Mouse (Mus musculus) frontal cortex, postnatal 10 days (tissue): ENCODE data around the gene Cdk11b.
A peak's percentile ranks its signal among the peaks of the same experiment; 100 is the strongest.

Experiments
- DNase-seq, 2 experiments: peaks; one replicate each; pipeline ENCODE4 v3.0.0; 2022; ENCODE audit warnings: low spot score in 2 of 2, mixed read lengths in 1 of 2

The Cdk11b gene

DNA sequence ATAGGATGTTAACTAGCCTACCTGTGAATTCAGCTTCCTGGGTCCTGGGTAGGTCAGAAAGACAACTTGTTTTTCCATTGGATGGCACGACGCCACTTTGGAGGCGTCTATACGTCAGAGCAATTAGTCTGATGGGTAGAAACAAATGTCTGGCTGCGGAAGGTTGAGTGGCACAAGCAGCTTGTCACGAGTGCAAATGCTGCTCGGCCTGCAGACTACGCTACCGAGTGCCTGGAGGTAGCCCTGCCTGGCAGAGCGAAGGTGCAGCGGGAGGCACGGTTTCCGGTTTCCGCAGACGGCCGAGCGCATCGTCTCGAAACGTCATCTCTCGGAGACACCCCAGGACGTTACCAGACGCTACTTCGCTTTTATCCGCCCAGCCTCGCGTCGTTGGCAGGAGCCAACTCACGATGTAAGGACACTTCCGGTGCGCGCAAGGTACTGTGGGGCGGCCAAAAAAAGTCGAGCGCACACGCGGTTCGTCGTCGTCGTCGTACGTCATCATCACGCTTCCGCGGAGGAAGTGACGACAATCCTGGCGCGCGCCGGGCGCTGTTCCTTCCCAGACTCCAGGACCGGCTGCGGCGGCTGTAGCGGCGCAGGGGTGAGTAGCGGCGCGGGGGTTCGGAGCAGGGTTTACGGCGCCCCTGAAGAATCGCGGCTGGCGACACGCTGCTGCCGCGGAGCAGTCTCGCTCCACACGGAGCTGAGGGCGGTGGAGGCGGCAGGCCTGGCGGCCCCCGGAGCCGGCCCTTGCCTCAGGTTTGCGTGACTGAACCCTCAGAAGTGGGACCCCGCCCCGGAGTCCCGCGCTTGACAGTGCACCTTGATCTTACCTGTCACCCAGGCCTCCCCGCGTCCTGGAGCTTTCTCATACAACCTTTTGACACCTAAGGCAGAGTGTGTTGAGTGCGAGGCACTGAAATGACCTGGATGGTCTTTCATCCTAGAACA is at the start of gene Cdk11b:
Gene Cdk11b, plus strand, starts transcription at position 517 of the 954 bp plus-strand sequence.
- DNase-seq: peak; percentile 95 to 97

DNA sequence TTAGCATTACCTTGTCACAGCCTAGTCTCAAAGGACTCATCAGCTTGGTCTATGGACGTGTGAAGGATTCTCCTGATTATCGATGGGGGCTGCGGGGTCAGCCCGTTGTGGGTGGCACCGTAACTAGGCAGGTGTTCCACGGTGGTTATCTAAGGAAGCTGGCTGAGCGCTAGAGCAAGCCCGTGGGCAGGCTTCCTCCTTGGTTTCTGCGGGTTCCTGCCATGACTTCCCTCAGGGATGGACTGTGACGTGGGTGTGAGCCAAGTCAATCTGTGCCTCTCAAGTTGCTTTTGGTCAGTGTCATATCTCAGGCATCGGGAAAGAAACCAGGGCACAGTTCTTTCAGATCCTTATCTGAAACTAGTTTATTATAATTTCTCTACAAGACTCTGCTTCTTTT is 49.7 kb upstream of the Cdk11b start:
- no peak for DNase-seq

DNA sequence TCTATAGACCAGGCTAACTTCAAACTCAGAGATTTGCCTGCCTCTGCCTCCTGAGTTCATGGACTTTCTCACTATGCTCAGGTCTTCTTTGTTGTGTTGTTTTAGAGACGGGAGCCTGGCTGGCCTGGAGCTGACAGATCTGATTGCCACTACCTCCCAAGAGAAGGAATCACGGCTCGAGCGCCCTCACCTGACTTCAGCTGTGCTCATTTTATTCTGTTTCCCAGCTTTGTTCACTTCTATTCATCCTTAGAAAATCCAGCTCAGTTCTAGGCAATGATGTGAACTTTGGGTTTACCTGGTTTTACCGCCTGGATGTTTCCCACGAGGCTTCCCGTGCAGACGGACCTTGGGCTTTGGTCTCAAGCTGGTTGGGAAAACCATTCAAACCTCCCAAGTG is 49.1 kb upstream of the Cdk11b start:
- no peak for DNase-seq

DNA sequence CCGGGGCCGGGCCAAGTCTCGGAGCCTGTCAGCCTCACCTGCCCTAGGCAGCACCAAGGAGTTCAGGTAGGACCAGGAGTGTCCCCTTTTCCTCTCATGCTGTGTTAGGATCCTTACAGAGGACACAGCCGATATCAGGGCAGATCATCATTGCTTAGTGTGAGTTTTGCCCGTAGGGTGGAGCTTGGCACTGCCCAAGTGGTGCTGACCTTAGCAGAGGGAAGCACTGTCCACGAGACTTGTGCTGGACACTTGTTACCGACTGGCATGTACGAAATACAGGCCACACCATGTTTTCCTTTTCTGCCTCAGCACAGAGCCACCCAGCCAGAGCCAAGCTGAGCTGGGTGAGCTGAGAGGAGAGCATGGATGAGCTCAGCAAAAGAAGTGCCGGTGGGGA is 47.5 kb upstream of the Cdk11b start:
- no peak for DNase-seq

DNA sequence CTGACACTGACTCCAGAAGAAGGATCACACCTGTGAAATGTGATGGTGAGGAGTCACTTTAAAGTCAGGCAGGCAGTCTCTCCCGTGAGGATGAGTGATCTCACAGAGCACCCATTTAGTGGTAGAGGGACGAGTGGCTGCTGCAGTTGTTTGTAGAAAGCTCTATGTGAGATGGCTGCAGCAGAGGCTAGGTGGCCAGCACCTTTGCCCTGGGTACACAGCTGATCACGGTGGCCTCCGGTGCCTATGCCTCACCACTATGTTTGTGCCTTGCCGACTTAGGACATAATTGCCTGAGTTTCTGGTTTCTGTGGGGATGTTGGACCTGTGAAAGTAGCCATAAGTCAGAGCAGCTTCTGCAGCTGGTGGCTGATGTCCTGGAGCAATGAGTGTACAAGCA is 46.9 kb upstream of the Cdk11b start:
- no peak for DNase-seq

DNA sequence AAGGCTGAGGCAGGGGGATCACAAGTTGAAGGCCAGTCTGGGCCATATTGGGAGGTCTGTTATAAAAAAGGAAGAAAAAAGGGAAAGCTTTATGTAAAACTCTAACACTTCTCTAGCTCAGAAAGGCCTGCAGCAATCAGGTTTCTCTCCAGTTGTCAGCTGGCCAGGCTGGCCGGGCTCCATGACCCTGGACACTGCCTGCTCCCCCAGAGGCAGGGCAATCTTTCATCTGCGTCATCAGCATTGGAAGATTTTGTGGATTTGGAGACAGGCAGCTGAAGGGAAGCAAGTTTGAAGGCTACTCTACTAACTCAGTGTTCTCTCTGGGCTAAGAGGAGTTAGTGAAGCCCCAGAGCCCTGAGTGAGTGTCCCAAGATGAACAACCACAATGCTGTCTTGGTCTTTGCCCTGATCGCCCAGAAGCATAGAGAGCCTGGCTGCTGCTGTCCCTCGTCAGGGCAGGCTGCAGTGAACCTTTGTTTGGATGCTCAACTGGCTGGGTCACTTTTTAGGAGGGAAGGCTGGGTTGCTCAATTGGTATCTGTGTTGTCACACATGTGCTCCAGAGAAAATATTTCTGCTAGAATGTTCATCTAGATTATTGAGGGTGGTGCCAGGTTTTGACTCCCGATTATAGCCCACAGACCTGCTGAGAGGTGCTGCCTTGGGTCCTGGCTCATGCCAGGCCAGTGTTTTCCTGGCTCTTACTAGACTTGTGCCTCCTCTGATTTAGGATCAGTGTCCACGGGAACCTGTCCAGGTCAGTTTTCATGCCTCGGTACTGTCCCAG is 46.1 kb upstream of the Cdk11b start:
- no peak for DNase-seq

DNA sequence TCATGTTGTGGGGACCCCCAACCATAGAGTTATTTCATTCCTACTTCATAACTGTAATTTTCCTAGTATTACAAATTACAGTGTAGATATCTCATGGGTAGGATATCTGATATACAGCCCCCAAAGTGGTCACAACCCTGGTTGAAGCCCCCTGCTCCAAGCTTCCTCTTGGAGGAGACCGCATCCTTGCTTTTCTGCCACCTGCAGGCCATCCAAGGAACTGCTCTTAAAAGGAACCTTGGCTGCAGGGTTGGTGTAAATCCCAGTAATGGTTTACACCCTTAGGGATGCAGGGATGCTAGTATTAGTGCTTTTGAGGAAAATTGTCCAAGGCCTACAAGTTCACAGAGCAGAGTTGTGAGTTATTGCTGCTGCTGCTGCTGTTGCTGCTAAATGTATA is 44.2 kb upstream of the Cdk11b start:
- no peak for DNase-seq

DNA sequence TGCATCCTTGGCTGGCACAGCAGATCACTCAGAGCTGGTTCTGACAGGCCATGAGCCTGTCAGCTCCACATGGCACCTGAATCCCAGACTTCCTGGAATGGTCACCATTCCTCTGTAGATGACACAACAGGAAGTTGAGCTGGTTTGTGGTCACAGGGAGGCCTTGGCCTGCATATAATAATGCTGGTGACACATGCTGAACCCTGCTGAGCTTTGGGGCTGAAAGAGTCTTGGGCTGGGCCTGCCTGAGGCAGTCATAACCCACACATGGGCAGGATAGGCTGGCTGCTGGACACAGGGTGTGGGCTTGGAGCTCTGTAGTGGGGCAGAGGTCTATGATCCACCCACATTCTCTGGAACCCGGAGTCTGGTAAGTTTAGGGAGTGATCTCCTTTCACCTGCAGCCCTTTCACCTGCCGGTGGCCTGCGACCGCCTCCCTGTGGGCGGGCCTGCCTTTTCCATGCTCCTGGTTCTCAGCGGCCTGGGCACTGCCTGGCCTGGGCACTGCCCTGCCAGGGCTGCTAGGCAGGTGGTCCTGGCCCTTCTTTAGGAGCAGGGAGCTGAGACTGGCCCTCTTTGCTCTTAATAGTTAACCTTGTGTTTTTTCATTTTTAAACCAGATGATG is 42.3 kb upstream of the Cdk11b start:
- DNase-seq: no peak

DNA sequence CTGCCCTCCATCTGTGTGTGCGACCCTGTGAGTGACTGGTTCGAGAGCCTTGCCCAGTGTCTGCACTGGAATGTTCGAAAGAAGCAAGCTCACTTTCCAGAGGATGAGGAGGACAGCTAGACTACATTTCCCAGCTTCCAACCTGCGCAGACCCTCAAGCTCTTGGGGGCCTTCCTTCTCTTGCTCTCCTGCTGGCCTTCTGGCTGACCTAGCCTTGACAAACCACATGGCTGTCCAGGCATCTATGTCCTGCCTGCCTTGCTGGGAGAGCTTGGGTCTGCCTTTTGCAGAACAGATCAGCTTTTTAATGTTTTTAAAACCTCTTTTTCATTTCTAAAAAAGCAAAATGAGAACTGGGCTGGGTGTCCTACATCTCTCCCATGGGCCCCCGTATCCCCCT is 35.3 kb upstream of the Cdk11b start:
- DNase-seq: no peak

DNA sequence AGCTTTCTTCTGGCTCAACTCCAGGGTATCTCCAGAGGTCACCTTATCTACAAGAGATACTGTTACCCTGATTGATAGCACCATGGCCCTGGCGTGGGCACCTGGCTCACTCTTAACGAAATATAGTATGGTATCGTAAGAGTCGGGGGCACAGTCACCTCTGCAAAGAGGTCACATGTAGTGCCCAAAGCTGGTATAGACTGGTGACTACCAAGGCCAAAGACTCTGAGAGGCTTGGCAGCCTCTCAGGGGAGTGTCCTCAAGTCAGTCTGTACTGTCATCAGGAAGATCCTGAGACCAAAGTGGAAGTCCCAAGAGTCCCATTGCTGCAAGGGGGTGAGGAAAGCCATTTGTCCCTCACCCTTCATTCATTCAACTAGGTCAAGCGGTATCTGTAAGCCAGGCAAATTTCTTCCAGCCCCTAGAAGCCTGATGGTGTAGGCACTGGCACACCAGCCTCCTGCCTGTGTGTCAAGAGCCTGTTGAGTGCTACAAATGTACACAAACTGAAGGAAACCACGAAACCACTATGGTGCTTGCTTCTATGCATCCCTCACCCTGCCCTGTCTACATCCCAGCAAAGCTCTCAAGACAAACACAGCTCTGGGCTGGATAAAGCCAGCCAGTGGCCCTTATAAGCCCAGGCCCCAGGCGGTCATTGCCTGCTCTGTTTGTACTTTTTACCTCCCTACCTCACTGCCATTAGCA is 33.5 kb upstream of the Cdk11b start:
- no peak for DNase-seq

DNA sequence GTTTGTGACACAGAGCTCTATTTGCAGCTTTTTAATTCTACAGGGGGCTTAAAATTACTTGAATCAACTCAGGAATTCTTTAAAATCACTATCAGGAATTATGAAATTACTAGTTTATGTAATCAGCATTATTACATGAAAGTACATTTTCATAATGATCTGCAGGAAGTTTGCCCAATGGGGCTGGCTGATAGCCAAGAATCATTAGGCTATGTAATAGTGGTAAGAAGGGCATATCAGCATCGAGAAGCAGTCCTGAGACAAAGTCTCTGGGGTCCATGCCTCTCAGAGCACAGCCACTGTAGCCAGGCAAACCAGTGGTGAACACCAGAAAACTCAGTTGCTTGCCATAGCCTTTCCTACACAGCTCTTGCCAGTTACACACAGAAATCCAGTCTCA is 30.9 kb upstream of the Cdk11b start:
- DNase-seq: no peak

DNA sequence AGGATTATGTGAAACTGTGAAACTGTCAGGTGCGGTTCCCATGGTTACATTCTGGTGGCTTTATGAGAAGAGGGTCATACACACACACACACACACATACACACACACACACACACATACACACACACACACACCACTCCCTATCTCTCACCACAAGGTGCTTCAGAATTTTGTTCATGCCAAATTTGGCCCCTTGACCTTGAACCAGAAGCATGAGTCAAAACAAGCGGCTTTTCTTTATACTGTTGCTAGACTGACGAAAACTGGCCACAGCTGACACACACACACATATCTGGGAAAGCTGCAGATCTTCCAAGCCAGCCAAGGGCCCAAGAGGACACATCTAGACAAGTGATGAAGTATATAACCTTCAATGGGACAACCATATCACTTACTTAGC is 28.9 kb upstream of the Cdk11b start:
- no peak for DNase-seq

DNA sequence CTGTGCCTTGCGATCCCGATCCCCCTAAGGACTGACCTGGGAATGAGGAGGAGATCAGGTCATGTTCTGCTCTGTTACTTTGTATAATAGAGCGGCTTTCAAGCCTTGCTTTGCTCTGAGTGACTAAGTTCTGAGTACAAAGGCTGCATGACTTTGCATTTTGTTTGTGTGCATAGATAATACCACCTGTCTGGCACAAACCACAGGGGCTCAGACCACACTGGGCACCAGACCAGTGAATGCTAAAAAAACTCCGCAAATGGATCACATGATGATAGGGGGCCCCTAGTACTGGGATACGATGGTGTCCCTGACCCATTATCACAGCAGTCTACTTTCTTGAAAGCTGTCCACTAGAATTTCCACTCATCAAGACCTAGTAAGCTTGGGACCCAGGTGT is 28.0 kb upstream of the Cdk11b start:
- no peak for DNase-seq

DNA sequence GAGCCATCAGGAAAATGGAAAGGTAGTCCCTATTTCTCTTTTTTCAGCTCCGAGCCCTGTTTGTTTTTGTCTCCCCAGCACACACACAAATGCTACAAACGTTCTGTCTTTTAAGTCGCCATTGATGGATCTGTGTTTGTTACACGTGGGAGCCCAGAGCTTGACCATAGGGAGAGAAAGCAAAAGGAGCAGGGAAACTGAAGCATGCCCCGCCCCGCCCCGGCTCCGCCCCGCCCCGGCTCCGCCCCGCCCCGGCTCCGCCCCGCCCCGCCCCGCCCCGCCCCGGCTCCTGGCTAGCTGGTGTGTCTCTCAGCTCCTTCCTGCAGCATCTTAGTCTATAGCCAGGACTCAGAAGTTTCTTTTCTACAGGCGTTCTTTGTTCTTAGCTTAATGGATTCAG is 26.1 kb upstream of the Cdk11b start:
- no peak for DNase-seq

DNA sequence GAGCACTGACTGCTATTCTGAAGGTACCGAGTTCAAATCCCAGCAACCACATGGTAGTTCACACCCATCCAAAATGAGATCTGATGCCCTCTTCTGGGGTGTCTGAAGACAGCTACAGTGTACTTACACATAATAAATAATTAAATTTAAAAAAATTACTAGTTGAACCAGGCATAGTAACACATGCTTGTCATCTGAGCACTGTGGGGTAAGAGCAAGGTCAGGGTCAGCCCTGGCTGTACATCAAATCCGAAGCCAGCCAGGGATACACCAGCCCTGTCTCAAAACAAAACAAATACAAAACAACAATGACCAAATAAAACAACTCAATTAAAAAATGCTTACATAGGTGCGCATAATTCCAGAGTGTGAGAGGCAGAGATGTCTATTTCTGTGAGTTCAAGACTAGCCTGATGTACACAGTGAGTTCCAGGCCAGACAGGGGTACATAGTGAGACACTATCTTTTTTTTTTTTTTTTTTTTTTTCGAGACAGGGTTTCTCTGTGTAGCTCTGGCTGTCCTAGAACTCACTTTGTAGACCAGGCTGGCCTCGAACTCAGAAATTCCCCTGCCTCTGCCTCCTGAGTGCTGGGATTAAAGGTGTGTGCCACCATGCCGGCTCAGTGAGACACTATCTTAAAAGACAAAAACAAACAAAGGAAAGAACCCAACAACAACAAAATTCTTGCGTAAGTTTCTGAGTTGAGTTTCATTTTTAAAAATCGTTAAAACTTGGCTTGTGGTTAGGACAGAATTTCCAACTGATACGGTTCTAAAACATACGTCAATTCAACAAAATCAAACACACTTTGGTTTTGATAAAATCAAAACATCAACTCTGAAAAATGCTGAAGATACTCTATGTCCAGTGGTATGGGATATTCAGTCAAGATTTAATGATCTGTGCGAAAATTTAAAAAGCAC is 24.5 kb upstream of the Cdk11b start:
- DNase-seq: no peak

DNA sequence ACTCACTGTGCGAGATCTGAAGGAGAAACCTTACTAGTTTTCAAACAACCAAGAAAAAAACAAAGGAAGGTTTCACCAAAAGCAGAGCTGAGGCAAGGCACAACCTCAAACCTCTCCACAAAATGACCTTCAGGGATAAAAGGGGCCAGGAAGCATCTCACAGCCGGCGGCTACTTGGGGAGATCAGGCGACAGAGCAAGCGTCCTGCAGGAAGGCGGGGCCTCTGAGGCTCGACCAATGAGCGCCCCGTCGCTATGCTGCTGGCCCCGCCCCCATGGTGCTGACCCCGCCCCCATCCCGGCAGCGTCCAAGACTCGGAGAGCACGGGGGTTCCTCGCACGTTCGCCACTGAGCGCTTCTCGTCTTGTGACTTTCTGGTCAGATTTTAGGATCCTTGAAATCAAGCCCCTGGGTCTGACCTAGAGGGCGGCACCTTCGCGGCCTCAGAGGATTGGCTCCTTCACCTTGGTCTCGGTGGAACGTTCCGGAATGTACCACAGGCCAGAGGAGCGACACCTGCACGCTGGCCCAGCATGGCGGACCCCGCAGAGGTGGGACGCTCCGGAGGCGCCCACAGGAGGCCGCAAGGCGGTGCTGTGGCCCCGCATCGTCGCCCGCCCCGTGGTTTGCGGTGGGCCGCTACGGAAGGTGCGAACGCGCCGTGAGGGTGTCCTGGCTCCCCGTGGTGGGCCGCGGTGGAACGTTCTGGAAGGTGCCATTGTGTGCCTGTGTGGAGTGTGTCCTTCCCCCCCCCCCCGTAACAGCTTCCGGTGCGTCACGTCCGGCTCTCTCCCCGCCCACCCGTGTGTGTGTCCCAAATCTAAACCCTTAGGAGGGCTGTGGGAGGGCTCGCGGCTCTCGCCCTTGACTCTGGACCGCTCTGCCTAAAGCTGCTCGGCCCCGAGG is 23.3 kb upstream of the Cdk11b start, which contains the start of gene Slc35e2:
Gene Slc35e2, plus strand, starts transcription at position 326 of the 906 bp plus-strand sequence.
- peak; percentile 84 to 89 for DNase-seq

DNA sequence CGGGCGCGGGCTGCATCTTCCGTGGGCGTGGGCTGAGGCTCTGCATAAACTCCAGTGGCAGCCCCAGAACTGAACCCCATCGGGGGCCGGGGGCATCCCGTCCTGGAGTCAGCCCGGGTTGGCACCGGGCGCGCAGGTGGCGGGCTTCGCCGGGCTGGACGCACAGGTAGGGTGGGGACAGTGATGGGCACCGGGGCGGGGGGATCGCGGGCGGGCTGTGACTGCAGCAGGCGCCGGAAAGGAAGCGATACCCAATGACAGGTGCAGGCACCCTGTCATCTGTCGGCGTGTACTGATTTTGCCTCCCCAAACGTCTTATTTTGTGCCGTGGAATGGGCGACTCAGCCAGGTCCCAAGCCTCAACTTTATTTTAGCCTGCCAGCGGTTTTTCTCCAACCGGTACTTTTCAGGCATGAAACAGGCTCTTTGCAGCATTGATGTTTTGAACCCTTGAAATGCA is 22.6 kb upstream of the Cdk11b start:
- no peak for DNase-seq

DNA sequence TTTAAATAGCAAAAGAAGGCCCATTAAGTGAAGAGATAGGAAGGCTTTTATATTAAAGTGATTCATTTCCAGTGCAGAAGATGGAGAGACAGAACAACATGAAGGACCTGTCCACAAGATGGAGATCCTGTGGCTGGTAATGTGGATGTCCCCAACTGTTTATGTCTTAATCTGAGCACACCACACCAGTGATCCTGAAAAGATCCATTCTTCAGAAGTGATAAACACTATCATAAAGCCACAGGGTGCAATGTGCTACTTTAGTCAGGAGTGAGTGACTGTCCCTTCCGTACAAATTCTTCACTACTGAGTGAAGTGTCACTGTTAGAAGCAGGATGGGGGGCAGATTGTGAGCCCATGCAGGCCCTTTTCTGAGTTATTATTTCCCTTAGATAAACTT is 21.9 kb upstream of the Cdk11b start:
- no peak for DNase-seq

DNA sequence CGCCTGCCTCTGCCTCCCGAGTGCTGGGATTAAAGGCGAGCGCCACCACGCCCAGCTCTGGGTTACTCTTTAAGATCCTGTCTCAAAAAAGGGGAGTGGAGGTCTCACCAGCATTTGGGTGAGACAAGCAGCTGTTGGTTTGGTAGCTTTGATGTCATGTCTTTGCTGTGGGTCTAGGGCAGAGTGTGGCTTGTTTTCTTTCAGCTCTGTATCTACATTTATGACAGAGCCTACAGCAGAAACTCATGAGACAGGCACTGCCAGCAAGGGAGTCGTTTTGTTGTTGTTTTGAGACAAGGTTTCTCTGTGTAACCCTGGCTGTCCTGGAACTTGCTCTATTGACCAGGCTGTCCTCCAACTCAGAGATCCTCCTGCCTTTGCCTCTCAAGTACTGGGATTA is 20.9 kb upstream of the Cdk11b start:
- DNase-seq: no peak
